Mouse (Mus musculus) midbrain, embryonic 16.5 days (tissue): ENCODE measurements at regions not wholly inside any gene's neighbourhood (a gene's known extent, or its start where the extent isn't known, plus 50 kb on each side); places are given as distances from the start of the nearest gene placed in this dataset.

Source experiments
- ATAC-seq: fragments of 200-750 bp; cut with Nextera tagmentation; 2 replicates; pipeline ENCODE4 v1.8.0; 2017; ENCODE audit warnings: moderate TSS enrichment
- H3K27ac ChIP-seq: fragments of 300-500 bp; sonication (generic); 2 replicates; pipeline ENCODE4 v1.5.1; 2014; ENCODE audit warnings: mild to moderate bottlenecking, low read length, mixed read lengths
- H3K27me3 ChIP-seq: fragments of 300-500 bp; sonication (generic); 2 replicates; pipeline ENCODE4 v1.6.1; 2014; ENCODE audit warnings: low read depth, low read length, mixed read lengths; ENCODE audit not compliant: control insufficient read depth, insufficient read depth
- H3K36me3 ChIP-seq: fragments of 300-500 bp; sonication (generic); 2 replicates; pipeline ENCODE4 v1.6.1; 2014; ENCODE audit warnings: mild to moderate bottlenecking, low read length, moderate library complexity, mixed read lengths; ENCODE audit not compliant: control insufficient read depth, insufficient read depth
- H3K4me1 ChIP-seq: fragments of 300-500 bp; sonication (generic); 2 replicates; pipeline ENCODE4 v1.6.1; 2014; ENCODE audit warnings: mild to moderate bottlenecking, low read length, mixed read lengths; ENCODE audit not compliant: control insufficient read depth, insufficient read depth
- H3K4me2 ChIP-seq: fragments of 300-500 bp; sonication (generic); 2 replicates; pipeline ENCODE4 v1.6.1; 2014; ENCODE audit warnings: mild to moderate bottlenecking, low read length, mixed read lengths
- H3K4me3 ChIP-seq: fragments of 300-500 bp; sonication (generic); 2 replicates; pipeline ENCODE4 v1.5.1; 2014; ENCODE audit warnings: low read depth, mild to moderate bottlenecking, low read length, moderate library complexity, mixed read lengths
- H3K9ac ChIP-seq: fragments of 300-500 bp; sonication (generic); 2 replicates; pipeline ENCODE4 v1.6.1; 2014; ENCODE audit warnings: low read depth, low read length, mixed read lengths
- H3K9me3 ChIP-seq: fragments of 300-500 bp; sonication (generic); replicated peaks from 2 replicates; pipeline ENCODE4 v1.6.1; 2014; ENCODE audit warnings: mild to moderate bottlenecking, low read length, mixed read lengths; ENCODE audit not compliant: control insufficient read depth, poor library complexity, severe bottlenecking
- WGBS: fragments of 180-500 bp; shearing (Covaris S2); extraction: QIAGEN DNeasy Blood & Tissue Kit; methylation state at CpG from one replicate; pipeline ENCODE4 v1.1.7; 2014; 5-methylcytosine and 5-hydroxymethylcytosine counted together

DNA sequence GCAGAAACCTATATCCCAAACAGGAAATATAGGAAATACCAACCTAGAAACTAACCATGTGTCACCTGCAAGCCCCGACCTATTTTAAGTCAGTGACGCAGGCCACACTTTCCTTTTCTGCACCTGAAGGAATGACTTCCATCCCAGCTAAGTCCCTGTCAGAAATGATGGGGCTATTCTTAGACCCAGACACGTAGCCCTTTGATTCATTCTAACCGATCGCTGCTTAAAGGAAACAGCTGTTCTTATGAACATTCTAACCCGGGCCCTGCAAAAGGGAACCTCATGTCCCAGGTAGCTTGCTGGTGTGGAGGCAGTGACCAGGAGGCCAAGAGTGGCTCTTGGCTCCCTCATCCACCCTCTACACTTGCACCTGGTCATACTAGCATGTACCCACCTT lies 180.9 kb downstream of the Bcl2l11 start:
- Histone ChIP-seq H3K9ac (no peak overlapping the region), H3K4me1 (peaks cover 4% of the 10 kb centered on the region; the same call in 1 of the 2 replicates), H3K27ac (no peak overlapping the region), H3K36me3 (no peaks in the 10 kb centered on the region), H3K4me2 (no peak overlapping the region), H3K9me3 (no peaks in the 10 kb centered on the region), H3K27me3 (no peaks in the 10 kb centered on the region), H3K4me3 (no peak overlapping the region)
- ATAC-seq = no peak
- WGBS = 75% methylated on average over 6 of the region's 6 CpGs

DNA sequence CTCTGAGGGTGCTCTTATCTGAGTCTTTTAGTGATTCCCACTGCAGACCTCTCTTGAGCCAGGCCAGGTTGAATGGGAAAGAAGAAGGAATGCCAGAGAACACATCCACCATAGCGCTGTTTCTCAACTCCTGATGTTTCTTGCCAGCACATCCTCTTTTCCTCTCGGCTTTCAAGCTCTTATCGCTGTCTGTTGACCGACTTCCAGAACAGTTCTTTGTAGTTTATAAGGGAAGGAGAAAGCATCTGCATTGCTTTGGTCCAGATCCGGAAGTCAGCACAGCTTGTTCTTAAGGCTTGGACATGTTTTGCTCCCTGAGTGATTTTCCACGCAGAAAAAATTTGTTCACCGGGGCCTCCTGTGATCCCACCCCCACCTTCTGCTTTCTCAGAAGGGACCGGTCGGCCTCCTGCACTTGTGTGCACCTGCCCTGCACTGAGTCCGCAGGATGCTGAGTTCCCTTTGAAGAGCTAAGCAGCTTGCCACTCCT lies 183.7 kb downstream of the Bcl2l11 start:
- Histone ChIP-seq H3K4me1 (peaks cover 8% of the 10 kb centered on the region), H3K4me2 (no peak overlapping the region), H3K9me3 (no peaks in the 10 kb centered on the region), H3K4me3 (no peak overlapping the region), H3K27ac (no peak overlapping the region), H3K27me3 (peaks cover 5% of the 10 kb centered on the region; the same call in 1 of the 2 replicates), H3K9ac (no peak overlapping the region), H3K36me3 (no peaks in the 10 kb centered on the region)
- no peak for ATAC-seq
- 26% methylated on average over 10 of the region's 10 CpGs for WGBS

DNA sequence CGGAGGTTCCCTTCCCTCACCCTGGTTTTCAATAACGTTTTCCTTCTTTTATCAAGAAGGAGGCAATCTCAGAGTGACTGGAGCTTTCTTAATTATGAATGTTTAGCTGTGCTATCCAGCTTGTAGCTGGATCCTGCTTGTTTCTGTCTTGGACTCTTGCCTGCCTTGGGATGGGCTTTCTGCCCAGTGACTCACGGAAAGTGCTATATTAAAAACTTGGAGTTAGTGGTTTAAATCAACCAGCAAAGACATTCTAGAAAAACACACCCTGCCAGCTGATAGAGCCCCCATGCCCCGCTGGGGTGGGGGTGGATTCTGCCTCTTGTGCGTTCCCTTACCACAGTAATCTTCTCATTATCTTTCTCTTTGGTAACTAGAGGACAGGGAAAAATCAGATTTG lies 184.2 kb downstream of the Bcl2l11 start:
- Histone ChIP-seq H3K27ac (no peak overlapping the region), H3K4me1 (peaks cover 8% of the 10 kb centered on the region), H3K9me3 (no peaks in the 10 kb centered on the region), H3K9ac (no peak overlapping the region), H3K27me3 (peaks cover 5% of the 10 kb centered on the region; the same call in 1 of the 2 replicates), H3K36me3 (no peaks in the 10 kb centered on the region), H3K4me3 (no peak overlapping the region), H3K4me2 (no peak overlapping the region)
- 24% methylated on average over 5 of the region's 5 CpGs for WGBS
- no peak for ATAC-seq

DNA sequence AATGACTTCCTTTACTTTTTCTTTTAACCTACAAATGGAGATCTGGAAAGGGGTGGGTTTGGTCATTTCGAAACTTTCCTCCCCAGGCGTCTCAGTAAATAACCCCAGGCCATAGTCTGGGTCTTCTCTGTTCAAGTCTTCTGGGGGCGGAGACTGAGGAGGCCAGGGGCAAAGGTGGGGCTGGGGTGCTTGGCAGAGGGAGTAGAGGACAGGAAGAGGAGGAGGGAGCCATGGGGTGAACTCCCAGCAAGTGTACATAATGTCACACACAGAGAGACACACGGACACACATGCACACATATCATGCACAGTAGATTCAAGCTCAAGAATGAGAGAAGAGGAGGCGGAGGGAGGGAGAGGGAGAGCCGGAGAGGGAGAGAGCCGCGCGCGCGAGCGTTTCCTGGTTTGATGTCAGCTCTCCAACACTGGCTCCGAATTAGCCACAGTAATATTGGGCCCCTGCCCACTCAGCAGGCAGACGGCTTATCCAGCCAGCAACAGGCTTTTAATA lies 186.3 kb downstream of the Bcl2l11 start:
- Histone ChIP-seq H3K36me3 (no peaks in the 10 kb centered on the region), H3K9ac (0 out of 2 replicates have a peak overlapping the region, but pooled peaks have one; percentile 34), H3K4me3 (peak overlapping the region; percentile 4; the same call in 1 of the 2 replicates), H3K4me2 (peak overlapping the region; percentile 40), H3K27me3 (peaks cover 5% of the 10 kb centered on the region; the same call in 1 of the 2 replicates), H3K9me3 (no peaks in the 10 kb centered on the region), H3K27ac (no peak overlapping the region), H3K4me1 (peaks cover 8% of the 10 kb centered on the region)
- ATAC-seq = peak; percentile 68
- WGBS = 3% methylated on average over 14 of the region's 14 CpGs

DNA sequence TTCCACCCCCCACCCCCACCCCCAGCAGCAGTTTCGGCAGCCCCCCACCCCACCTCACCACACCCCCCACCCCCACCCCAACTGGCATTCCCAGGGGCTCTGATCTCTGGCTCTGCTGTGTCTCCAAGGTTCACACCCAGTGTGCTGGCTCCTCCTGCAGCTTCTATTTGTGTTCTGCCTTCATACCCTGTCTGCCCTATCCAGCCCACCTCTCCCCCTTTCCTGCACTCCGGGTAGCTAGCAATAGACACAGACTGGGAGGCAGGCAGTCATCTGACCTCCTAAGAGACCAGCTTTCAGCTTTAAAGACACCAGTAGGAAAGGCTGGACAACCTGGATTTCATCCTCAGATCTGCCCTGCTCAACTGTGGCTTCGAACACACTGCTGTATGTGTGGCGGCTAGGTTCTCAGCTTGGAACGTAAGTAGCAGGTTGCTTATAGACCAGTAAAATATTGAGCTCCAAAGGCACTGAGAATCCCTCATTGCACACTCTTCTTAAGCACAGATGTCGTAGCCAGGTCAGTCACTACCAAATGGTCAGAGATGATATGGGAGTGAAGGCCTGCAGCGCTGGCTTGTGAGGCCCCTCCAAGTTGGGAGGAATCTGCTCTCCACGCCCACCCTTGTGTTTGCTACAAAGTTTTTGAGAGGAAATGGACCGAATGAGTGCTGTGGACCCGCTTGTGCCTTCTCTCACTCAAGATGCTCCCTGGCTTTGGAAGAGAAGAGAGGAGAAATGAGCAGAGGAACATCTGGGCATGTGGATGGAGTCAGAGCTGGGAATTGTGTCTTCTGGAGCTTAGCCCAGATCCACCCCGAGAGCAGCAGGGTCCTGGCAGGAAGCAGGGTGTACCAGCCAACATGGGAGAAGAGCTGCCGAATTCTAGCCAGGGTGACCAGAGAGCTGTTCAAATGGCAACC lies 187.1 kb downstream of the Bcl2l11 start:
- Histone ChIP-seq H3K4me3 (peak overlapping the region; percentile 4; the same call in 1 of the 2 replicates), H3K27me3 (peaks cover 5% of the 10 kb centered on the region; the same call in 1 of the 2 replicates), H3K9ac (no peak overlapping the region), H3K4me1 (peaks cover 8% of the 10 kb centered on the region), H3K9me3 (no peaks in the 10 kb centered on the region), H3K36me3 (no peaks in the 10 kb centered on the region), H3K27ac (no peak overlapping the region), H3K4me2 (peak overlapping the region; percentile 40)
- peak; percentile 73 for ATAC-seq
- WGBS = 62% methylated on average over 12 of the region's 12 CpGs

DNA sequence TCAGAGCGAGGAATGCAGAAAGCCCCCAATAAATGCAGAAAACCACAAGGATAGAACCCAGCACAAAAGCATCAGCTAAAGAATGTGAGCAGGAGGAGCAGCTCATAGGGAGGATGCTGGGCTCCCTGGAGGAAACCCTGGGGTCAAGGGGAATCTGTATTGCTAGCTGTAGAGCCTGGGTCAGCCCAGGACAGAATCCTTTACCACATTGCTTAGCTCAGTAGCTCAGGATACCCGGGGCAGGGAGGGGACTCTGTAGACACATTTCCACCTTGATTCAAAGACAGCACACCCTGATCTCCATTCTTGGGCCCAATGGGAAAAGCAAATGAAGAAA lies 187.7 kb downstream of the Bcl2l11 start:
- Histone ChIP-seq H3K27me3 (peaks cover 5% of the 10 kb centered on the region; the same call in 1 of the 2 replicates), H3K9ac (no peak overlapping the region), H3K4me2 (no peak overlapping the region), H3K27ac (no peak overlapping the region), H3K9me3 (no peaks in the 10 kb centered on the region), H3K4me1 (peaks cover 8% of the 10 kb centered on the region), H3K4me3 (no peak overlapping the region), H3K36me3 (no peaks in the 10 kb centered on the region)
- ATAC-seq = no peak
- 47% methylated on average over 2 of the region's 2 CpGs for WGBS

DNA sequence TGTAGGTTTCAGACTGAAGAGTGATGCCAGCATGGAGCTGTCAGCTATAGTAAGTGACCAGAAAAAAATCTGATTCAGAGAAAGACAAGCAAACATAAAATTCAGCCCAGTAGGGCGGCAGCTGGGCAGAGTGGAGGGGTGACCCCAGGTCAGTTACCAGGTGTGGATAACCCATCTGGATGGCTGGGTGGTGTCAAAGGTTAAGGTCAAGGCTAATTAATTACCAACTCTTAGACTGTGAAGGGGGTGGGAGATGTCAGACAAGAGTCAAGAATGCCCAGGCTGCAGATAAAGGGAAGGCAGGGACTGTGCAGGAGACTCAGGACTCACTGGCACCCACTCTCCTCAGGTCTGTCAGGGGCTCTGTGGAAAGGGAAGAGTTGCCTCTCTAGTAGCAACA lies 188.1 kb downstream of the Bcl2l11 start:
- Histone ChIP-seq H3K9ac (no peak overlapping the region), H3K9me3 (no peaks in the 10 kb centered on the region), H3K4me2 (no peak overlapping the region), H3K36me3 (no peaks in the 10 kb centered on the region), H3K27me3 (peaks cover 5% of the 10 kb centered on the region; the same call in 1 of the 2 replicates), H3K27ac (no peak overlapping the region), H3K4me1 (peaks cover 8% of the 10 kb centered on the region), H3K4me3 (no peak overlapping the region)
- no peak for ATAC-seq
- 59% methylated on average over 1 of the region's 1 CpGs for WGBS

DNA sequence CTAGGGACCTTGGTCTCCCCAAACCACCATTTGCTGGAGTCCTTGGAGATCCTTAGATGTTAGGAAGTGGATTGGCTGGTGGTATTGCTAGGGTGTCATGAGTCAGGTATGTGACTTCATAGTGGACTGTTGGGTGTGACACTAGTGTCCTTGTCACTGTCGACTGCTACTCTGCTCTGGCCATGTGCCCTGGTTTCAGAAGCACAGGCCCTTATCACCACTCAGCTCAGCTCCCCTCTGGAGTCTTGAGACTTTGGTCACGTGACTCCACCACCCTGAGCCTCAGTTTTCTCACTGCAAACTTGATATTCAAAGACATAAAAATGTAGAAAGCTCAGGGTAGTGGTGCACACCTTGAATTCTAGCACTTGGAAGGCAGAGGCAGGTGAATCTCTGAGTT lies 190.7 kb downstream of the Bcl2l11 start:
- Histone ChIP-seq H3K9me3 (no peaks in the 10 kb centered on the region), H3K27ac (no peak overlapping the region), H3K4me1 (peaks cover 6% of the 10 kb centered on the region), H3K9ac (no peak overlapping the region), H3K4me2 (no peak overlapping the region), H3K4me3 (no peak overlapping the region), H3K27me3 (peaks cover 5% of the 10 kb centered on the region; the same call in 1 of the 2 replicates), H3K36me3 (no peaks in the 10 kb centered on the region)
- ATAC-seq = no peak
- 82% methylated on average over 2 of the region's 2 CpGs for WGBS

DNA sequence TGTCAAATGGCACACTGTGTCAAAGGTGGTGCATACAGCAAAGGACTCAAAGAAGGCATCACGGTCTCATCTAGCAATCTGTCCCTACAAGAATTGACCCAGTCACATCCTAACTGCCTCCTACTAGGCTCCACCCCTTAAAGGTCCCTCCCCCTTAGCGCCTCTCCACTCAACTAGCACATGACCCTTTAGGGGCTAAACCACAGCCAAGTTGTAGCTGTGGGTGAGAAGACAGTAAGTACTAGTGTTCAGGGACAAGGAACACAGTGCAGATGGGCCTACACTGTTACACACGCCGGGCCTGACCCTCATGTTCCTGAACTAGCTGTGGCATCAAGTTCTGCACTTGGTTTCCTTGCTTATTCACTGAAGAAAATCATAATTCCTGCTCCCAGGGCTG lies 192.4 kb downstream of the Bcl2l11 start:
- H3K9ac ChIP-seq = no peak overlapping the region
- H3K27ac ChIP-seq = no peak overlapping the region
- H3K4me2 ChIP-seq = no peak overlapping the region
- H3K4me3 ChIP-seq = no peak overlapping the region
- H3K9me3 ChIP-seq = no peaks in the 10 kb centered on the region
- 89% methylated on average over 4 of the region's 4 CpGs for WGBS
- no peaks in the 10 kb centered on the region for H3K4me1 ChIP-seq
- ATAC-seq = no peak
- H3K27me3 ChIP-seq = peaks cover under 1% of the 10 kb centered on the region; the same call in 1 of the 2 replicates
- no peaks in the 10 kb centered on the region for H3K36me3 ChIP-seq
